Mouse (Mus musculus) kidney, adult 2 months (tissue): ENCODE results near the gene P2rx3.

Experiments used
- CTCF ChIP-seq: fragments of 200-500 bp; conservative IDR thresholded peaks from 2 replicates; pipeline ENCODE4 v1.5.1; 2011; ENCODE audit warnings: low read depth, mild to moderate bottlenecking, control low read depth, low read length, moderate library complexity, mixed read lengths; ENCODE audit not compliant: insufficient read depth, insufficient read length
- POLR2A ChIP-seq: fragments of 200-500 bp; IDR thresholded peaks from one replicate; pipeline ENCODE4 v1.6.1; 2011; ENCODE audit warnings: low read depth, low read length, control low read depth

- TF ChIP-seq POLR2A = no peak
- no peak for TF ChIP-seq CTCF
Measured at GRCm38 (mm10) chr2:85026178-85026577, 11.1 kb downstream of the P2rx3 start.
